Mouse (Mus musculus): ENCODE measurements around the gene Kif22. TPM values are rescaled to one million over a fixed set of nuclear protein-coding genes. Genes with fewer than 3 reads are reported as not detected.

The Kif22 gene
- polyA plus RNA-seq, 1 experiment from 2014 or later: 207 TPM

DNA sequence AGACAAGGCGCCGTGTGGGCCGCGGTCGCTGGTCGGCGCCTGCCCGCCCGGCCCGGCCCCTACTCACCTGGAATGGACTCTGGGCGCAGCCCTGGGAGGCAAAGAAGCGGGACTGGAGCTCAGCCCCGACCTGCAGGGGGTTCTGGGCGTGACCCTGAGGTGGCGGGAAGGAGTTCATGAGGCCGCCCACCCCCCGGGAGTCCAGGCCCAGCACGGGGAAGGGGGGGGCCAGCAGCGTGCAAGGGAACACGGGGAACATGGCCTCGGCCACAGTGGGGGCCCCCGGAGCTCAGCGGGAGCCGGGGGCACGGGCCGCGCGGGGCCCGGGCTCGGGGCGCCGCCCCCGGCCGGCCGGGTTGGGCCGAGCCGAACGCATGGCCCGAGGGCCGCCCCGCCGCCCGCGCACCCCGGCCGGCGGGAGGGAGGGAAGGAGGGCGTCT, 16.1 kb downstream of the Kif22 start:
- peak; percentile 21 for ATAC-seq (replicated peaks; ENCODE audit: low FRiP score)
- Histone ChIP-seq H3K27me3 (ENCODE audit: control insufficient read depth, insufficient read depth, low read length) (no peaks in the 10 kb centered on the region), H3K4me1 (replicated peaks; ENCODE audit: control insufficient read depth, insufficient read depth, low read length) (peaks cover 33% of the 10 kb centered on the region), H3K27ac (ENCODE audit: low read depth, low read length) (peak overlapping the region; percentile 98), H3K36me3 (ENCODE audit: control insufficient read depth, insufficient read depth, low read length) (peaks cover 13% of the 10 kb centered on the region; the same call in 1 of the 2 replicates), H3K4me3 (ENCODE audit: low read depth, low read length) (peak overlapping the region; percentile 82), H3K9ac (ENCODE audit: low read length) (peak overlapping the region; percentile 99), H3K4me2 (ENCODE audit: low read depth, low read length, severe bottlenecking) (peak overlapping the region; percentile 94), H3K9me3 (ENCODE audit: control insufficient read depth, low read length) (no peaks in the 10 kb centered on the region)
- peak; percentile 92 for DNase-seq (ENCODE audit: low spot score)
- WGBS: 0% methylated on average over 17 of the region's 48 CpGs

- H3K27me3 ChIP-seq (ENCODE audit: control insufficient read depth, insufficient read depth, low read length): no peaks in the 10 kb centered on the region
- H3K9me3 ChIP-seq (ENCODE audit: control insufficient read depth, low read length): no peaks in the 10 kb centered on the region
- H3K9ac ChIP-seq (ENCODE audit: low read length): peak overlapping the region; percentile 99
- peak; percentile 81 for DNase-seq (ENCODE audit: low spot score)
- WGBS: 1% methylated on average over 62 of the region's 65 CpGs
- no peak for ATAC-seq (replicated peaks; ENCODE audit: low FRiP score)
- peak overlapping the region; percentile 82 for H3K4me3 ChIP-seq (ENCODE audit: low read depth, low read length)
- H3K4me1 ChIP-seq (replicated peaks; ENCODE audit: control insufficient read depth, insufficient read depth, low read length): peaks cover 35% of the 10 kb centered on the region
- peaks cover 8% of the 10 kb centered on the region; the same call in 1 of the 2 replicates for H3K36me3 ChIP-seq (ENCODE audit: control insufficient read depth, insufficient read depth, low read length)
- peak overlapping the region; percentile 94 for H3K4me2 ChIP-seq (ENCODE audit: low read depth, low read length, severe bottlenecking)
- H3K27ac ChIP-seq (ENCODE audit: low read depth, low read length): peak overlapping the region; percentile 98
Measured at GRCm38 (mm10) chr7:127025556-127026160, 16.6 kb downstream of the Kif22 start.

- Histone ChIP-seq H3K27me3 (ENCODE audit: control insufficient read depth, insufficient read depth, low read length) (no peaks in the 10 kb centered on the region), H3K4me1 (replicated peaks; ENCODE audit: control insufficient read depth, insufficient read depth, low read length) (peaks cover 35% of the 10 kb centered on the region), H3K9me3 (ENCODE audit: control insufficient read depth, low read length) (no peaks in the 10 kb centered on the region), H3K36me3 (ENCODE audit: control insufficient read depth, insufficient read depth, low read length) (peaks cover 8% of the 10 kb centered on the region; the same call in 1 of the 2 replicates), H3K27ac (ENCODE audit: low read depth, low read length) (peak overlapping the region; percentile 98), H3K4me2 (ENCODE audit: low read depth, low read length, severe bottlenecking) (peak overlapping the region; percentile 94), H3K9ac (ENCODE audit: low read length) (peak overlapping the region; percentile 99), H3K4me3 (ENCODE audit: low read depth, low read length) (peak overlapping the region; percentile 82)
- peak; percentile 32 for ATAC-seq (replicated peaks; ENCODE audit: low FRiP score)
- DNase-seq (ENCODE audit: low spot score): peak; percentile 86
- WGBS: 1% methylated on average over 30 of the region's 30 CpGs
Measured at GRCm38 (mm10) chr7:127024755-127025555, 17.3 kb downstream of the Kif22 start.

GRCm38 (mm10) chr7:127023896-127024690, 18.2 kb downstream of the Kif22 start:
- Histone ChIP-seq H3K4me2 (ENCODE audit: low read depth, low read length, severe bottlenecking) (peak overlapping the region; percentile 94), H3K36me3 (ENCODE audit: control insufficient read depth, insufficient read depth, low read length) (peaks cover 8% of the 10 kb centered on the region; the same call in 1 of the 2 replicates), H3K4me3 (ENCODE audit: low read depth, low read length) (peak overlapping the region; percentile 82), H3K9me3 (ENCODE audit: control insufficient read depth, low read length) (no peaks in the 10 kb centered on the region), H3K27me3 (ENCODE audit: control insufficient read depth, insufficient read depth, low read length) (no peaks in the 10 kb centered on the region), H3K4me1 (replicated peaks; ENCODE audit: control insufficient read depth, insufficient read depth, low read length) (peaks cover 35% of the 10 kb centered on the region), H3K9ac (ENCODE audit: low read length) (peak overlapping the region; percentile 99), H3K27ac (ENCODE audit: low read depth, low read length) (0 out of 2 replicates have a peak overlapping the region, but pooled peaks have one; percentile 98)
- WGBS: 29% methylated on average over 19 of the region's 19 CpGs
- ATAC-seq (replicated peaks; ENCODE audit: low FRiP score): no peak
- no peak for DNase-seq (ENCODE audit: low spot score)

- ATAC-seq (replicated peaks; ENCODE audit: low FRiP score): no peak
- Histone ChIP-seq H3K9ac (ENCODE audit: low read length) (peak overlapping the region; percentile 99), H3K9me3 (ENCODE audit: control insufficient read depth, low read length) (no peaks in the 10 kb centered on the region), H3K4me2 (ENCODE audit: low read depth, low read length, severe bottlenecking) (peak overlapping the region; percentile 94), H3K36me3 (ENCODE audit: control insufficient read depth, insufficient read depth, low read length) (peaks cover 8% of the 10 kb centered on the region; the same call in 1 of the 2 replicates), H3K4me3 (ENCODE audit: low read depth, low read length) (peak overlapping the region; percentile 82), H3K27ac (ENCODE audit: low read depth, low read length) (peak overlapping the region; percentile 21; the same call in 1 of the 2 replicates), H3K4me1 (replicated peaks; ENCODE audit: control insufficient read depth, insufficient read depth, low read length) (peaks cover 38% of the 10 kb centered on the region), H3K27me3 (ENCODE audit: control insufficient read depth, insufficient read depth, low read length) (no peaks in the 10 kb centered on the region)
- 82% methylated on average over 13 of the region's 13 CpGs for WGBS
- DNase-seq (ENCODE audit: low spot score): no peak
Measured at GRCm38 (mm10) chr7:127023272-127023691, 19.0 kb downstream of the Kif22 start.

- Histone ChIP-seq H3K27me3 (ENCODE audit: control insufficient read depth, insufficient read depth, low read length) (no peaks in the 10 kb centered on the region), H3K9me3 (ENCODE audit: control insufficient read depth, low read length) (no peaks in the 10 kb centered on the region), H3K4me1 (replicated peaks; ENCODE audit: control insufficient read depth, insufficient read depth, low read length) (peaks cover 34% of the 10 kb centered on the region), H3K9ac (ENCODE audit: low read length) (peak overlapping the region; percentile 99), H3K36me3 (ENCODE audit: control insufficient read depth, insufficient read depth, low read length) (peaks cover 8% of the 10 kb centered on the region; the same call in 1 of the 2 replicates), H3K4me3 (ENCODE audit: low read depth, low read length) (peak overlapping the region; percentile 82), H3K4me2 (ENCODE audit: low read depth, low read length, severe bottlenecking) (peak overlapping the region; percentile 94), H3K27ac (ENCODE audit: low read depth, low read length) (peak overlapping the region; percentile 37)
- ATAC-seq (replicated peaks; ENCODE audit: low FRiP score) (no peak), DNase-seq (ENCODE audit: low spot score) (no peak)
- WGBS: 92% methylated on average over 6 of the region's 7 CpGs
Measured at GRCm38 (mm10) chr7:127022528-127023271, 19.6 kb downstream of the Kif22 start.

- no peaks in the 10 kb centered on the region for H3K27me3 ChIP-seq (ENCODE audit: control insufficient read depth, insufficient read depth, low read length)
- peak overlapping the region; percentile 99 for H3K9ac ChIP-seq (ENCODE audit: low read length)
- ATAC-seq (replicated peaks; ENCODE audit: low FRiP score): no peak
- H3K4me2 ChIP-seq (ENCODE audit: low read depth, low read length, severe bottlenecking): peak overlapping the region; percentile 81
- no peaks in the 10 kb centered on the region for H3K9me3 ChIP-seq (ENCODE audit: control insufficient read depth, low read length)
- peak overlapping the region; percentile 81 for H3K27ac ChIP-seq (ENCODE audit: low read depth, low read length)
- H3K36me3 ChIP-seq (ENCODE audit: control insufficient read depth, insufficient read depth, low read length): peaks cover 8% of the 10 kb centered on the region; the same call in 1 of the 2 replicates
- peaks cover 34% of the 10 kb centered on the region for H3K4me1 ChIP-seq (replicated peaks; ENCODE audit: control insufficient read depth, insufficient read depth, low read length)
- WGBS: 40% methylated on average over 5 of the region's 5 CpGs
- peak; percentile 65 for DNase-seq (ENCODE audit: low spot score)
- peak overlapping the region; percentile 45 for H3K4me3 ChIP-seq (ENCODE audit: low read depth, low read length)
Measured at GRCm38 (mm10) chr7:127021563-127022527, 20.4 kb downstream of the Kif22 start.

Measured in forebrain, embryonic 11.5 days (tissue).